Mouse (Mus musculus) liver, embryonic 14.5 days (tissue): ENCODE measurements around the gene Tha1.

Experiments
- CTCF ChIP-seq: IDR thresholded peaks from 2 replicates; pipeline ENCODE4 v1.5.1; 2016; ENCODE audit warnings: antibody characterized with exemption, low read depth, control low read depth
- EP300 ChIP-seq: IDR thresholded peaks from 2 replicates; pipeline ENCODE4 v1.6.1; 2016; ENCODE audit warnings: antibody characterized with exemption, low read depth

DNA sequence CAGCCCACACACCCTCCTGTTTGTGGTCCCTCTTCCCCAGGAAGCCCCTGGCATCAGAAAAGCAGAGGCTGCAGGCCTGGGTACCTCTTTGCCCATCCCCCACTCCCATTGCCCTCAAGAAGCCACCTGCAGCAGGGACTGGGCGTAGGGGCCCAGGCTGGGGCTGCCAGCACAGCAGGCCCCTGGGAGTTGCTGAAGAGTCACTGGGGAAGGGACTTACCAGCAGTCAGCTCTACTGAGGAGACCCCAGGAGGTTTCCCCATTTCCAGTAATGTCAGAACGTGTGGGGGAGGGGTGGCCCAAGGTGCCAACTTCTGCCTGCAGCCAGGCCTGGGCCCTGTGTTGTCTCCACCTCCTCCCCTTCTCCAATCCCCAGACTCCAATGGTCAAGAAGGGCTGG is 29.0 kb upstream of the Tha1 start:
- TF ChIP-seq CTCF, result no peak
- TF ChIP-seq EP300, result no peak
